Mouse (Mus musculus): Measurements from ENCODE around the gene Nmnat3.
A peak's percentile ranks its signal among the peaks of the same experiment; 100 is the strongest.

The Nmnat3 gene

GRCm38 (mm10) chr9:98354919-98355318, 67.7 kb downstream of the Nmnat3 start:
- DNase-seq (ENCODE audit: low read depth, low spot score) = no peak

GRCm38 (mm10) chr9:98361047-98361446, 73.8 kb downstream of the Nmnat3 start:
- DNase-seq (ENCODE audit: low read depth, low spot score) = no peak

GRCm38 (mm10) chr9:98366075-98366474, 78.8 kb downstream of the Nmnat3 start:
- DNase-seq (ENCODE audit: low read depth, low spot score) = no peak

- no peak for DNase-seq (ENCODE audit: low read depth, low spot score)
Measured at GRCm38 (mm10) chr9:98367333-98367962, 80.2 kb downstream of the Nmnat3 start.

- DNase-seq (ENCODE audit: low read depth, low spot score) = no peak
Measured at GRCm38 (mm10) chr9:98369707-98370106, 82.5 kb downstream of the Nmnat3 start.

- peak; percentile 10 for DNase-seq (ENCODE audit: low read depth, low spot score)
Measured at GRCm38 (mm10) chr9:98373358-98373757, 86.1 kb downstream of the Nmnat3 start.

- DNase-seq (ENCODE audit: low read depth, low spot score) = no peak
Measured at GRCm38 (mm10) chr9:98374897-98375296, 87.7 kb downstream of the Nmnat3 start.

GRCm38 (mm10) chr9:98375329-98376170, 88.3 kb downstream of the Nmnat3 start:
- DNase-seq (ENCODE audit: low read depth, low spot score) = no peak

GRCm38 (mm10) chr9:98379736-98380135, 92.5 kb downstream of the Nmnat3 start:
- DNase-seq (ENCODE audit: low read depth, low spot score) = no peak

- no peak for DNase-seq (ENCODE audit: low read depth, low spot score)
Measured at GRCm38 (mm10) chr9:98380593-98380992, 93.4 kb downstream of the Nmnat3 start.

- no peak for DNase-seq (ENCODE audit: low read depth, low spot score)
Measured at GRCm38 (mm10) chr9:98387741-98388632, 100.8 kb downstream of the Nmnat3 start.

GRCm38 (mm10) chr9:98388633-98388965, 101.4 kb downstream of the Nmnat3 start:
- no peak for DNase-seq (ENCODE audit: low read depth, low spot score)

GRCm38 (mm10) chr9:98393496-98393895, 106.3 kb downstream of the Nmnat3 start:
- no peak for DNase-seq (ENCODE audit: low read depth, low spot score)

- DNase-seq (ENCODE audit: low read depth, low spot score) = no peak
Measured at GRCm38 (mm10) chr9:98397211-98397610, 110.0 kb downstream of the Nmnat3 start.

GRCm38 (mm10) chr9:98397866-98398265, 110.6 kb downstream of the Nmnat3 start:
- DNase-seq (ENCODE audit: low read depth, low spot score) = no peak

GRCm38 (mm10) chr9:98400185-98400894, 113.1 kb downstream of the Nmnat3 start:
- no peak for DNase-seq (ENCODE audit: low read depth, low spot score)

- DNase-seq (ENCODE audit: low read depth, low spot score) = no peak
Measured at GRCm38 (mm10) chr9:98401611-98402010, 114.4 kb downstream of the Nmnat3 start.

GRCm38 (mm10) chr9:98407771-98408170, 120.5 kb downstream of the Nmnat3 start:
- DNase-seq (ENCODE audit: low read depth, low spot score) = no peak

- peak; percentile 61 for DNase-seq (ENCODE audit: low read depth, low spot score)
Measured at GRCm38 (mm10) chr9:98409137-98409536, 121.9 kb downstream of the Nmnat3 start.

- no peak for DNase-seq (ENCODE audit: low read depth, low spot score)
Measured at GRCm38 (mm10) chr9:98415427-98415826, 128.2 kb downstream of the Nmnat3 start.

- DNase-seq (ENCODE audit: low read depth, low spot score) = peak; percentile 11
Measured at GRCm38 (mm10) chr9:98417919-98418318, 130.7 kb downstream of the Nmnat3 start.
